Mouse (Mus musculus) lung, embryonic 16.5 days (tissue): ENCODE results near the gene Fchsd2. TPM values are rescaled to one million over a fixed set of nuclear protein-coding genes. Genes with fewer than 3 reads are reported as not detected.

ENCODE experiments used
- ATAC-seq: fragments of 200-750 bp; cut with Nextera tagmentation; 2 replicates; pipeline ENCODE4 v1.8.0; 2017; ENCODE audit warnings: low read depth, mild to moderate bottlenecking, moderate library complexity
- H3K27ac ChIP-seq: fragments of 300-500 bp; sonication (generic); 2 replicates; pipeline ENCODE4 v1.5.1; 2014; ENCODE audit warnings: mild to moderate bottlenecking, control low read depth, low read length
- H3K27me3 ChIP-seq: fragments of 300-500 bp; sonication (generic); 2 replicates; pipeline ENCODE4 v1.6.1; 2014; ENCODE audit warnings: low read depth, low read length, mixed read lengths; ENCODE audit not compliant: control insufficient read depth, insufficient read depth
- H3K36me3 ChIP-seq: fragments of 300-500 bp; sonication (generic); 2 replicates; pipeline ENCODE4 v1.6.1; 2014; ENCODE audit warnings: low read length; ENCODE audit not compliant: control insufficient read depth, insufficient read depth
- H3K4me1 ChIP-seq: fragments of 300-500 bp; sonication (generic); replicated peaks from 2 replicates; pipeline ENCODE4 v1.6.1; 2014; ENCODE audit warnings: low read length, mixed read lengths; ENCODE audit not compliant: control insufficient read depth, insufficient read depth
- H3K4me2 ChIP-seq: fragments of 300-500 bp; sonication (generic); 2 replicates; pipeline ENCODE4 v1.6.1; 2014; ENCODE audit warnings: low read depth, low read length, control low read depth
- H3K4me3 ChIP-seq: fragments of 300-500 bp; sonication (generic); 2 replicates; pipeline ENCODE4 v1.5.1; 2014; ENCODE audit warnings: mild to moderate bottlenecking, low read length, control low read depth
- H3K9ac ChIP-seq: fragments of 300-500 bp; sonication (generic); 2 replicates; pipeline ENCODE4 v1.6.1; 2014; ENCODE audit warnings: low read length, control low read depth
- H3K9me3 ChIP-seq: fragments of 300-500 bp; sonication (generic); 2 replicates; pipeline ENCODE4 v1.6.1; 2016; ENCODE audit warnings: low read length; ENCODE audit not compliant: control insufficient read depth
- WGBS: fragments of 180-500 bp; shearing (Covaris S2); extraction: QIAGEN DNeasy Blood & Tissue Kit; methylation state at CpG from one replicate; pipeline ENCODE4 v1.1.7; 2014; 5-methylcytosine and 5-hydroxymethylcytosine counted together
- polyA plus RNA-seq: library from polyadenylated mRNA; unstranded; fragments of >200 nt; fragmentation: Nextera tagmentation; extraction: Ambion mirVana; gene quantifications from 2 replicates; pipeline ENCODE4 v1.2.1, GENCODE M21; 2015

Fchsd2 gene
- polyA plus RNA-seq, 1 experiment from 2014 or later = 22.3 TPM

- Histone ChIP-seq H3K4me2 (no peak overlapping the region), H3K27ac (no peak overlapping the region), H3K9ac (no peak overlapping the region), H3K4me1 (peaks cover 5% of the 10 kb centered on the region), H3K9me3 (no peaks in the 10 kb centered on the region), H3K27me3 (no peaks in the 10 kb centered on the region), H3K4me3 (no peak overlapping the region), H3K36me3 (no peaks in the 10 kb centered on the region)
- no peak for ATAC-seq
- WGBS = 87% methylated on average over 3 of the region's 3 CpGs
These were observed 80.7 kb downstream of the Fchsd2 start for GRCm38 (mm10) chr7:101173331-101173730.

- Histone ChIP-seq H3K4me1 (peaks cover 11% of the 10 kb centered on the region), H3K9me3 (no peaks in the 10 kb centered on the region), H3K4me2 (peak overlapping the region; percentile 34; the same call in 1 of the 2 replicates), H3K9ac (no peak overlapping the region), H3K36me3 (no peaks in the 10 kb centered on the region), H3K4me3 (no peak overlapping the region), H3K27ac (peak overlapping the region; percentile 85), H3K27me3 (no peaks in the 10 kb centered on the region)
- peak; percentile 64; the same call in 1 of the 2 replicates for ATAC-seq
- WGBS = 13% methylated on average over 2 of the region's 2 CpGs
These were observed 86.1 kb downstream of the Fchsd2 start for GRCm38 (mm10) chr7:101178751-101179150.

DNA sequence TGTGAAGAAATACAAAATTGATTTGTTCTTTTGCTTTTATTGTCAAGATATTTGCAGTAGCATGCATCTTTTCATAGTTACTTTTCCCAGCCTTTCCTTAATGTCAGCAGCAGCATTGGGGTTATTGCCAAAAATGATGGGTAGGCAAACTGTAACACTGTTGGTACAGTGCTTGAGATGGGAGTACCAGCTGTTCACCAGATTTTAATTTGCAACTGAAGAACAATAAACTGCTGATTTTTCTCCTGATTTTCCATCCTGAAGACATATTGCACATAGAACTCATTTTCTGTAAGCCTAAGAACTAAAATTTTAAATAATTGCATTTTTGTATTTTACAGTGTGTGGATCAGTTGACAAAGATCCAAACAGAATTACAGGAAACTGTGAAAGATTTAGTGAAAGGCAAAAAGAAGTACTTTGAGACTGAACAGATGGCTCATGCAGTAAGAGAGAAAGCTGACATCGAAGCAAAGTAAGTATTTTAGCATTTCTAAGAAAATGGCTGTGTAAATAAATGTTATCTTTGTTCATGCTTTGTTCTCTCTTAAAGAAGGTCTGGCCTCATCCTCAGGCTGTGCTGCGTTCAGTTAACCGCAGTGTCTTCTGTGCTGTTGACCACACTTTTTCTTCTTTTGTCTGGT, 98.8 kb downstream of the Fchsd2 start:
- Histone ChIP-seq H3K27ac (no peak overlapping the region), H3K9me3 (no peaks in the 10 kb centered on the region), H3K4me3 (no peak overlapping the region), H3K36me3 (no peaks in the 10 kb centered on the region), H3K9ac (no peak overlapping the region), H3K27me3 (no peaks in the 10 kb centered on the region), H3K4me2 (no peak overlapping the region), H3K4me1 (no peaks in the 10 kb centered on the region)
- WGBS = 69% methylated on average over 3 of the region's 3 CpGs
- ATAC-seq = no peak

GRCm38 (mm10) chr7:101210826-101211225, 118.2 kb downstream of the Fchsd2 start:
- Histone ChIP-seq H3K9ac (no peak overlapping the region), H3K9me3 (no peaks in the 10 kb centered on the region), H3K4me1 (no peaks in the 10 kb centered on the region), H3K27ac (no peak overlapping the region), H3K36me3 (peaks cover 2% of the 10 kb centered on the region; the same call in 1 of the 2 replicates), H3K27me3 (no peaks in the 10 kb centered on the region), H3K4me2 (no peak overlapping the region), H3K4me3 (no peak overlapping the region)
- 84% methylated on average over 1 of the region's 1 CpGs for WGBS
- ATAC-seq = no peak

DNA sequence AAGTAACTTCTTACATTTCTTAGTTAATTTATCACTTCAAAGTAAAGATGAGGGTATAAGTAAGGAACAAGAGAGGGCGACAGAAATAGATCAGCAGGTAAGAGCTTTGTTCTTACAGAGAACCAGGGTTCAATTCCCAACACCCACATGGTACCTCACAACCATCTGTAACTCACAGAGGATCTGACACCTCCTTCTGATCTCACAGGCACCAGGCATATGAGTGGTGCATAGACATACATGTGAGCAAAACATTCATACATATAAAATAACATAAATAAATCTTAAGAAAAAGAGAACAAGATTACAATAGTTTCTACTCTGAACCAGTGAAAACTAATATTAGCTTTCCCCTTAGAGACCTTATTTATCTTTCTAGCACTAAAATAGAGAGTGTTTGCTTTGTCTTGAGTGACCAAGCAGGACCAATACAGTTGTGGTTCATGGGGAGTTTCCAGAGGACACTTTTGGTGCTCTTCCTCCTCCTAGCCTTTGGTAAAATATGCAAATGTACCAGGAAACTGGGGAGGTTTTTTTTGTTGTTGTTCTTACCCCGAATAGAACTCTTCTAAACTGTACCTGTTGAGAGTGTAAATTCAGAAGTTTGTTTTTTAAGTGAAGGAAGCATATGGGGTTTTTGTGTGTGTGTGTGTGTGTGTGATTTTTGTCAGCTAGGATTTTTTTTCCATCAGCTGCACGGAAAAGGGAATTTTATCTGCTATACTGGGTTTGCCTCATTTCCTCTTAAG, 121.0 kb downstream of the Fchsd2 start:
- no peaks in the 10 kb centered on the region for H3K9me3 ChIP-seq
- no peaks in the 10 kb centered on the region for H3K4me1 ChIP-seq
- no peak for ATAC-seq
- peaks cover 2% of the 10 kb centered on the region; the same call in 1 of the 2 replicates for H3K36me3 ChIP-seq
- WGBS = 33% methylated on average over 3 of the region's 3 CpGs
- H3K9ac ChIP-seq = no peak overlapping the region
- H3K27me3 ChIP-seq = no peaks in the 10 kb centered on the region
- no peak overlapping the region for H3K4me3 ChIP-seq
- no peak overlapping the region for H3K27ac ChIP-seq
- H3K4me2 ChIP-seq = no peak overlapping the region

- H3K27ac ChIP-seq = no peak overlapping the region
- no peak for ATAC-seq
- 74% methylated on average over 2 of the region's 2 CpGs for WGBS
- no peaks in the 10 kb centered on the region for H3K9me3 ChIP-seq
- no peaks in the 10 kb centered on the region for H3K27me3 ChIP-seq
- H3K4me3 ChIP-seq = no peak overlapping the region
- H3K9ac ChIP-seq = no peak overlapping the region
- H3K4me2 ChIP-seq = no peak overlapping the region
- peaks cover 2% of the 10 kb centered on the region; the same call in 1 of the 2 replicates for H3K36me3 ChIP-seq
- no peaks in the 10 kb centered on the region for H3K4me1 ChIP-seq
These were observed 124.1 kb downstream of the Fchsd2 start for GRCm38 (mm10) chr7:101216724-101217123.

DNA sequence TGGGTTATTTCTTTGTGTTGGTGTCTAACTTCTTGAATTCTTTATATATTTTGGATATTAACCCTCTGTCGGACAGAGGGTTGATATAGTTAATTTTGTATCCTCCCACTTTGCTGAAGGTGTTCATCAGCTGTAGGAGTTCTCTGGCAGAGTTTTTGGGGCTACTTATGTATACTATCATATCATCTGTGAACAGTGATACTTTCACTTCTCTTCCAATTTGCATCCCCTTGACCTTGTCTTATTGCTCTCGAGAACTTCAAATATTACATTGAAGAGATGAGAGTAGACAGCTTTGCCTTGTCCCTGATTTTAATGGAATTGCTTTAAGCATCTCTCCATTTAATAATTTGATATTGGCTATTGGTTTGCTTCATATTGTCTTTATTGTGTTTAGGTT, 130.8 kb downstream of the Fchsd2 start:
- no peak overlapping the region for H3K4me2 ChIP-seq
- no peak overlapping the region for H3K9ac ChIP-seq
- H3K4me3 ChIP-seq = no peak overlapping the region
- no peak overlapping the region for H3K27ac ChIP-seq
- ATAC-seq = no peak
- no peaks in the 10 kb centered on the region for H3K9me3 ChIP-seq
- no peaks in the 10 kb centered on the region for H3K36me3 ChIP-seq
- H3K4me1 ChIP-seq = no peaks in the 10 kb centered on the region
- 93% methylated on average over 2 of the region's 2 CpGs for WGBS
- H3K27me3 ChIP-seq = no peaks in the 10 kb centered on the region

DNA sequence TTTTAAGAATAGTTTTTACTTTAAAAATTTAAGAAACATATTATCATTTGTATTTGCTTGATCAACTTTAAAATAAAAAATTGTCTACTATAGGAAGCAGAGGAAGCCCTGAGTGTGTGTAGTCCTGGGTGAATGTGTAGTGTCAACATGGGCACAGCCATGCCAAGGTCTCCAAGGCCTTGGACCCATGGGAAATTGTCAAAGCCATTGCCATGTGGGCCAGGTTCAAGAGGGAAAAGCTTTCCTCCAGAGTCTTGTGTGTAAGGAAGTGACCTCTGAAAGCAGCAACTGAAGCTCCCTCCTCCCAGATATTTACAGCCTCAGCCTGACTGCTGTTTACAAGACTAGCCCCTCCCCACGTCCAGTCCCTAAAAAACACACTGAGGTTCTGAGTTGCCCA, 136.7 kb downstream of the Fchsd2 start:
- no peaks in the 10 kb centered on the region; the same call in 1 of the 2 replicates for H3K4me1 ChIP-seq
- WGBS = 63% methylated on average over 1 of the region's 1 CpGs
- no peak for ATAC-seq

DNA sequence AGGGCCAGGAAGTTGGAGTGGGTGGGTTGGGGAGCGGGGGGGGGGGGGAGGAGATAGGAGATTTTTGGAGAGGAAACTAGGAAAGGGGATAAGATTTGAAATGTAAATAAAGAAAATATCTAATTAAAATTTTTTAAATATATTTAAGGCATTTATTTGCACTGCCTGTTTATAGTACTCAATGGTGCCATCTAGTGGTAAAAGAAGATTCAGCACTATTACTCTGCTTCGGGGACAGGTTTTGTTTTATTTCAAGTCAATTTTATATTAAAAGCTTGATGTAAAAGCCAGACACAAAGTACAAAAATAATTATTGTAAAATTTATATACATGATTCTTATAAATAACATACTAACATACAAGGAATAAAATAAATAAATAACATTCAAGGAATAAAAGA, 138.8 kb downstream of the Fchsd2 start:
- Histone ChIP-seq H3K4me3 (no peak overlapping the region), H3K27ac (no peak overlapping the region), H3K9me3 (no peaks in the 10 kb centered on the region), H3K36me3 (no peaks in the 10 kb centered on the region), H3K9ac (no peak overlapping the region), H3K4me1 (no peaks in the 10 kb centered on the region; the same call in 1 of the 2 replicates), H3K4me2 (no peak overlapping the region), H3K27me3 (no peaks in the 10 kb centered on the region)
- no peak for ATAC-seq
- WGBS = 31% methylated on average over 2 of the region's 2 CpGs

More for the DNA sequence above, 136.7 kb downstream of the Fchsd2 start:
- Histone ChIP-seq H3K9me3 (no peaks in the 10 kb centered on the region), H3K4me2 (no peak overlapping the region), H3K27ac (no peak overlapping the region), H3K36me3 (no peaks in the 10 kb centered on the region), H3K27me3 (no peaks in the 10 kb centered on the region), H3K4me3 (no peak overlapping the region), H3K9ac (no peak overlapping the region)
